Mouse (Mus musculus): ENCODE results near the gene Pde5a.

- TF ChIP-seq POLR2A (IDR thresholded peaks at IDR 0.05; ENCODE audit: low read depth, low read length) (no peak), CTCF (conservative IDR thresholded peaks at IDR 0.05; ENCODE audit: insufficient read depth, insufficient read length, low read depth, low read length) (no peak)
Measured at GRCm38 (mm10) chr3:122730741-122731235, 2.0 kb downstream of the Pde5a start.
